Mouse (Mus musculus) forebrain, embryonic 10.5 days (tissue): ENCODE data around the gene Prl7b1. TPM values are rescaled to one million over a fixed set of nuclear protein-coding genes. Genes with fewer than 3 reads are reported as not detected.

Source experiments
- DNase-seq: peaks from one replicate; pipeline ENCODE4 v3.0.0-alpha.2; 2017; ENCODE audit warnings: low spot score; ENCODE audit errors: extremely low spot score
- H3K27ac ChIP-seq: fragments of 300-500 bp; sonication (generic); 2 replicates; pipeline ENCODE4 v1.5.1; 2016; ENCODE audit warnings: mild to moderate bottlenecking
- H3K27me3 ChIP-seq: fragments of 300-500 bp; sonication (generic); 2 replicates; pipeline ENCODE4 v1.6.1; 2016; ENCODE audit warnings: mild to moderate bottlenecking; ENCODE audit not compliant: poor library complexity, severe bottlenecking
- H3K36me3 ChIP-seq: fragments of 300-500 bp; sonication (generic); replicated peaks from 2 replicates; pipeline ENCODE4 v1.6.1; 2016; ENCODE audit warnings: mild to moderate bottlenecking, moderate library complexity
- H3K4me1 ChIP-seq: fragments of 300-500 bp; sonication (generic); 2 replicates; pipeline ENCODE4 v1.6.1; 2016
- H3K4me3 ChIP-seq: fragments of 300-500 bp; sonication (generic); 2 replicates; pipeline ENCODE4 v1.5.1; 2016; ENCODE audit warnings: mild to moderate bottlenecking, moderate library complexity
- H3K9me3 ChIP-seq: fragments of 300-500 bp; sonication (generic); 2 replicates; pipeline ENCODE4 v1.6.1; 2016; ENCODE audit warnings: mild to moderate bottlenecking, moderate library complexity
- WGBS: fragments of 180-500 bp; shearing (Covaris S2); methylation state at CpG from one replicate; pipeline ENCODE4 v1.1.7; 2016; 5-methylcytosine and 5-hydroxymethylcytosine counted together
- polyA plus RNA-seq: library from polyadenylated mRNA; unstranded; fragments of >200 nt; fragmentation: Nextera tagmentation; extraction: Ambion mirVana; gene quantifications from 2 replicates; pipeline ENCODE4 v1.2.1, GENCODE M21; 2016

Prl7b1 gene
- polyA plus RNA-seq = not detected in 2 replicates

DNA sequence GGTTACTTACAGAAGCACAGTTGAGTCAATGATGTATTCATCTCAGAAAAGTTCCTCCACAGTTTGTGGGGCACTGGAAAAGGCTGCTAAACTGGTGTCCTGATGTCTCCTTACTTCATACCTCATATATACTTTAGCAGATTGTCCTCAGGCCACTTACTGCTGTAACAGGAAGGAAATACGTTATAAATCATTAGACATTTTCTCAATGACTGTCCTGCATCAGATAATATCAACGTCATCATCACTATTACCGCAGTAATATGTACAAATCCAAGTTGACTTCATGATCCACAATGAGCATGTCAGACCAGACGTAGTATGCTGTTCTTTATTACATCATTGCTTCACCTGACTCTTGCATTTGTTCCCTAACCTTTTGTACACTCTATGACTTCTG, at the start of gene Prl7b1:
Gene Prl7b1, minus strand, starts transcription at position 101 of the 400 bp plus-strand sequence.
- no peaks in the 10 kb centered on the region for H3K4me1 ChIP-seq
- H3K9me3 ChIP-seq = no peaks in the 10 kb centered on the region
- H3K27me3 ChIP-seq = no peaks in the 10 kb centered on the region
- H3K36me3 ChIP-seq = no peaks in the 10 kb centered on the region
- DNase-seq = no peak
- H3K4me3 ChIP-seq = no peak within 1 kb of the TSS
- no peak within 1 kb of the TSS for H3K27ac ChIP-seq
- 74% methylated on average over 4 of the region's 4 CpGs for WGBS

DNA sequence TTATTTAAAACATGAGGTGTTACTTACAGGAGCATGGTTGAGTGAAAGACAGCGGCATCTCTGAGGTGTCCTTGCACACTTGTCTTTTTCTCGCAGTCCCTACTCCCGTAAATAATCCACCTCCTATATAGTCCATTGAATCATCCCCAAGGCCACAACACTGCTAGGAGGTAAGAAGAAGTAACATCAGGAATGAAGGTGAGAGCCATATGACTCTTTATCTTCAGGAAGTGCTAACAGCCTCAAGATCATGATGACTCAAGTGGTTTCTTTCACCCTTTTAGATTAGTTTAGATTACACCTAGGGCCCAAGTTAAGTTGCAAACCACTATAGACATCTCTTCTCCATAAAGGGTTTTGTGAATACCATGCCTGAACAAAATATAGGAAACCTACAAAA, 32.0 kb upstream of the Prl7b1 start, which contains the start of gene Prl7a1:
Gene Prl7a1, minus strand, starts transcription at position 101 of the 400 bp plus-strand sequence.
- H3K4me3 ChIP-seq = no peak within 1 kb of the TSS
- DNase-seq = no peak
- H3K9me3 ChIP-seq = no peaks in the 10 kb centered on the region
- no peaks in the 10 kb centered on the region for H3K4me1 ChIP-seq
- WGBS = 98% methylated on average over 3 of the region's 3 CpGs
- H3K27ac ChIP-seq = no peak within 1 kb of the TSS
- no peaks in the 10 kb centered on the region for H3K36me3 ChIP-seq
- no peaks in the 10 kb centered on the region for H3K27me3 ChIP-seq

DNA sequence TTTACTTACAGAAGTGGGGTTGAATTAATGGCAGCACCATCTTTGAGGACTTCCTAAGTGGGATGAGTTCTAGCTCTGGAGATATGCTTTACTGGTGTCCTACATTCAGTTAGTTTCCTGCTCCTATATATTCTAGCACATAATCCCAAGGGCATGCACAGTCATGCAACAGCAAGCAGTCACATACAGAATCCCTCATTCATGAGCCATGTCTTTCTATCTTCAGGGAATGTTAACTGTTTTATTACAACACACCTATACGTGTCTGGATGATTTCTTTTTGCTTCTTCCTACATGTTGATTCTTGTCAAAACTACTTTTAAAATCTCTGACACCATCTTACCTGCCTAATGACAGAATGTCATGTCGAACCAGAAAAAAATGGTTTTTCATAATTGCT, 28.3 kb downstream of the Prl7b1 start, which contains the start of gene Prl8a1:
Gene Prl8a1, minus strand, starts transcription at position 101 of the 400 bp plus-strand sequence.
- Histone ChIP-seq H3K4me3 (no peak within 1 kb of the TSS), H3K36me3 (no peaks in the 10 kb centered on the region), H3K27me3 (no peaks in the 10 kb centered on the region), H3K9me3 (no peaks in the 10 kb centered on the region), H3K4me1 (no peaks in the 10 kb centered on the region), H3K27ac (no peak within 1 kb of the TSS)
- no peak for DNase-seq
- WGBS = 86% methylated on average over 2 of the region's 2 CpGs

DNA sequence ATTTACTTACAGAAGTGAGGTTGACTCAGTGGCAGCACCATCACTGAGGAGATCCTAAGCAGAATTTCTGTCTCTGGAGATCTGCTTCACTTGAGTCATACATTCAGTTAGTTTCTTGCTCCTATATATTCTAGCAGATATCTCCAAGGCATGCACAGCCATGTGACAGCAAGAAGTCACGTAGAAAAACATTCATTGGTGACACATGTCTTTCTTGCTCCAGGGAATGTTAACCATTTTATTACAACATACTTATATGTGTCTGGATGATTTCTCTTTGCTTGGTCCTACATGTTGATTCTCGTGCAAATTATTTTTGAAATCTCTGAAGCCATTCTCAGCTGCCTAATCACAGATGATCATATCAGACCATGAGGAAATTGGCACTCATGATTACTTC, 45.9 kb downstream of the Prl7b1 start, which contains the start of gene Prl8a9:
Gene Prl8a9, minus strand, starts transcription at position 101 of the 400 bp plus-strand sequence.
- Histone ChIP-seq H3K27ac (no peak within 1 kb of the TSS), H3K9me3 (no peaks in the 10 kb centered on the region), H3K27me3 (no peaks in the 10 kb centered on the region), H3K36me3 (no peaks in the 10 kb centered on the region), H3K4me1 (no peaks in the 10 kb centered on the region), H3K4me3 (no peak within 1 kb of the TSS)
- 82% methylated on average over 2 of the region's 2 CpGs for WGBS
- no peak for DNase-seq

DNA sequence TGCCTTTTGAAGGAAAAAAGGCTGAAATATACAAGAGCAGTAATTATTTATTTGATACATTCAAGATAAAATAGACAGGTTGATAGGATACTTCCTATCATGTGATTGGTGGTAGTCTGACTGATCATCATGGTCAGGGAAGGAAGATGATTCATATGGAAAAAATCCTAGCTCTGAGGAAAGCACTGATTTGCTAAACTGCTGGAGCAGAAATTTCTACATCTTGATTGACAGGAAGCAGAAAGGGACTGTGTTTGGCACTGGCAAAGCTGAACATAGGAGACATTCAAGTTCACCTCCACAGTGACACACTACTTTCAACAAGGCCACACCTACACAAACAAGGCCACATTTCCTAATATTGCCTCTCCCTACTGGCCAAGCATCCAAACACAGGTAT, 57.0 kb downstream of the Prl7b1 start:
- H3K36me3 ChIP-seq = no peaks in the 10 kb centered on the region
- H3K27ac ChIP-seq = no peak overlapping the region
- no peak for DNase-seq
- no peaks in the 10 kb centered on the region for H3K27me3 ChIP-seq
- no peaks in the 10 kb centered on the region for H3K9me3 ChIP-seq
- H3K4me1 ChIP-seq = no peaks in the 10 kb centered on the region
- no peak overlapping the region for H3K4me3 ChIP-seq

Other genes with a start within 250 kb of the Prl7b1 start
- not detected in 2 replicates for gene Prl2b1, start 219.7 kb downstream of the Prl7b1 start, polyA plus RNA-seq
- gene Prl8a6, start 171.9 kb downstream of the Prl7b1 start, polyA plus RNA-seq = not detected in 2 replicates
- gene Prl8a8, start 97.4 kb downstream of the Prl7b1 start, polyA plus RNA-seq = not detected in 2 replicates
- not detected in 2 replicates for gene Prl8a9, start 46.0 kb downstream of the Prl7b1 start, polyA plus RNA-seq
- gene Prl8a1, start 28.4 kb downstream of the Prl7b1 start, polyA plus RNA-seq = not detected in 2 replicates
- not detected in 2 replicates for gene Prl7a1, start 31.9 kb upstream of the Prl7b1 start, polyA plus RNA-seq
- not detected in 2 replicates for gene Prl7a2, start 57.5 kb upstream of the Prl7b1 start, polyA plus RNA-seq
- not detected in 2 replicates for gene Prl7d1, start 106.2 kb upstream of the Prl7b1 start, polyA plus RNA-seq
- gene Prl7c1, start 170.2 kb upstream of the Prl7b1 start, polyA plus RNA-seq = not detected in 2 replicates
- not detected in 2 replicates for gene Prl2a1, start 191.1 kb upstream of the Prl7b1 start, polyA plus RNA-seq
- not detected in 2 replicates for gene Prl2c1, start 238.8 kb upstream of the Prl7b1 start, polyA plus RNA-seq